Comparison of ENCODE assay signal across 8 mouse cellular contexts in the genomic region with DNA sequence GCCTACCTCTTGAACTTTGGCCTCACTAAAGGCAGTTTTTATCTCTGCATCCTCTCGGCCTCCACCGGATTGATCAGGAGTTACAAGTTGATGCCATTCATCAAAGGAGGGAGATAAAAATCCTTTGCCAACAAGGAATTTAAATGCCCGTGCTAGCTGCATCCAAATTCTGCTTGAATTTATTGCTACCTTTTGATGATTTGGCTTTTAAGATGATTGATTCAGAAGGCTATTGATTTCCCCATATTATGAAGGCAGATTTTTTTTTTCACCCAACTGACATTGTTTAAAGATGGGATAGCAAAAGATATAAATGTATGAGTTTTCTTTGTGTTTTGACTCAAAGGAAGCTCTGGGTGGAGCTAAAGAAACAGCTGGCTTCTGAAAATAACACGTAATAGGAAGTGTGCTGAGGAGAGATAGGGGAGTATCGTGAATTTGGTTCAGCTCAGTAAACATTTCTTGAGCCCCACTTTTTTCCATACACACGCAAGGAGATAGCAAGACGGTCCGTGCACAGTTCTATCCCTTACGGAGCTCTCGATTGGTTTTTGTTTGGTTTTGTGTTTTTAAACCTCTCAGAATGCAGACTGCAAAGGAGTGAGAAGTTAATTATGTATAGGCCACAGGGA. TPM values are rescaled to one million over a fixed set of nuclear protein-coding genes. Genes with fewer than 3 reads are reported as not detected.
DNase-seq lines count a peak whose midpoint lies in the region; ATAC-seq and TF ChIP-seq lines count a peak whose summit lies in the region.

No protein-coding gene starts in this region.

- no peak for DNase-seq in heart, adult 2 months
- DNase-seq in heart, postnatal 36 days = no peak
- peak; percentile 60 for DNase-seq in T-cell, adult 2 months (ENCODE audit: low spot score)
- DNase-seq in left cerebral cortex, adult 18-20 months (ENCODE audit: low spot score in 2 of 2) = no peak
- no peak for DNase-seq in adrenal gland, postnatal 25 days

- 26% methylated on average over 10 of the region's 10 CpGs for WGBS in heart, adult 2 months
- 3% methylated on average over 10 of the region's 10 CpGs for WGBS in liver, embryonic 12.5 days (ENCODE audit: insufficient replicate concordance)
- WGBS in small intestine, adult 2 months = 5% methylated on average over 10 of the region's 10 CpGs

- ATAC-seq in granulocyte monocyte progenitor cell, adult 5-6 weeks (replicated peaks; ENCODE audit: poor library complexity, severe bottlenecking) = peak; percentile 38
- ATAC-seq in liver, embryonic 12.5 days = peak; percentile 82

- H3K27ac ChIP-seq in heart, adult 2 months = peak overlapping the region; percentile 81
- peak overlapping the region; percentile 100 for H3K27ac ChIP-seq in liver, embryonic 12.5 days
- H3K27ac ChIP-seq in small intestine, adult 2 months (ENCODE audit: insufficient read depth, low read depth, low read length) = peak overlapping the region; percentile 96; the same call in 1 of the 2 replicates

- no peaks in the 10 kb centered on the region; the same call in 1 of the 2 replicates for H3K36me3 ChIP-seq in heart, adult 2 months (ENCODE audit: control insufficient read depth, insufficient read depth, low read length)
- H3K36me3 ChIP-seq in liver, embryonic 12.5 days = peaks cover 43% of the 10 kb centered on the region
- H3K36me3 ChIP-seq in small intestine, adult 2 months (ENCODE audit: control insufficient read depth, insufficient read depth, low read length) = peaks cover 5% of the 10 kb centered on the region

- H3K9ac ChIP-seq in heart, adult 2 months (ENCODE audit: low read depth, low read length) = peak overlapping the region; percentile 93
- peak overlapping the region; percentile 99 for H3K9ac ChIP-seq in liver, embryonic 12.5 days

- TF ChIP-seq POLR2A in heart, adult 2 months (IDR thresholded peaks at IDR 0.05; ENCODE audit: insufficient read depth, low read depth, low read length) = 0 out of 2 replicates have a peak, but pooled peaks have one; percentile 25
- TF ChIP-seq POLR2A in small intestine, adult 2 months (IDR thresholded peaks at IDR 0.05; ENCODE audit: low read depth, low read length) = no peak

- peaks cover 2% of the 10 kb centered on the region for H3K4me1 ChIP-seq in heart, adult 2 months (ENCODE audit: control insufficient read depth, insufficient read depth, low read length)
- peaks cover 72% of the 10 kb centered on the region for H3K4me1 ChIP-seq in liver, embryonic 12.5 days
- H3K4me1 ChIP-seq in small intestine, adult 2 months (ENCODE audit: control insufficient read depth, insufficient read depth, insufficient read length, low read length) = peaks cover 26% of the 10 kb centered on the region; the same call in 1 of the 2 replicates

- H3K27me3 ChIP-seq in heart, adult 2 months (ENCODE audit: control insufficient read depth, insufficient read depth, low read length) = no peaks in the 10 kb centered on the region
- 0 out of 2 replicates have a peak, but pooled peaks cover 6% of the 10 kb centered on the region for H3K27me3 ChIP-seq in liver, embryonic 12.5 days (replicated peaks)
- no peaks in the 10 kb centered on the region for H3K27me3 ChIP-seq in small intestine, adult 2 months (ENCODE audit: control insufficient read depth, insufficient read depth, low read length)

- H3K79me2 ChIP-seq in heart, adult 2 months (replicated peaks; ENCODE audit: control insufficient read depth, insufficient read depth, low read length) = peaks cover 2% of the 10 kb centered on the region

- intact Hi-C loops in heart, adult 2 months (cut with DNase I) = loop anchor here (2.0 to 5.0 kb wide), 2 partner anchors 375 to 410 kb away; a partner anchor contains a TSS
- intact Hi-C loops in heart, postnatal 36 days (cut with DNase I) = loop anchor here (5.0 kb wide), 2 partner anchors 370 to 410 kb away; a partner anchor contains a TSS

- TF ChIP-seq EP300 in heart, adult 2 months (IDR thresholded peaks at IDR 0.05; ENCODE audit: insufficient read depth, low read depth, low read length) = no peak

- TF ChIP-seq CTCF in heart, adult 2 months (IDR thresholded peaks at IDR 0.05) = no peak
- TF ChIP-seq CTCF in small intestine, adult 2 months (IDR thresholded peaks at IDR 0.05; ENCODE audit: extremely low read depth, insufficient read length, insufficient replicate concordance, low read depth, low read length) = no peak

- H3K9me3 ChIP-seq in liver, embryonic 12.5 days (replicated peaks) = no peaks in the 10 kb centered on the region

- peak overlapping the region; percentile 91 for H3K4me3 ChIP-seq in heart, adult 2 months
- H3K4me3 ChIP-seq in liver, embryonic 12.5 days = peak overlapping the region; percentile 96
- H3K4me3 ChIP-seq in small intestine, adult 2 months (ENCODE audit: low read depth, low read length) = no peak overlapping the region

- peak overlapping the region; percentile 78 for H3K4me2 ChIP-seq in liver, embryonic 12.5 days

RNA-seq across cellular contexts. Expression of a gene that starts 1.0 kb away (rescaled TPM):
- 10 to 100 TPM; 35.0 to 35.9 TPM for total RNA-seq in heart, adult 2 months (2021)
- polyA plus RNA-seq in heart, adult 2 months (2012; rRNA removed) = 11.7 and 18.5 TPM in 2 replicates
- total RNA-seq in heart, postnatal 36 days (2021) = 10 to 100 TPM; 31.9 to 36.0 TPM
- total RNA-seq in granulocyte monocyte progenitor cell, adult 5-6 weeks (2014; fragmentation: Nextera tagmentation) = 61.7 and 65.1 TPM in 2 replicates
- 68.3 and 87.5 TPM in 2 replicates for total RNA-seq in granulocyte monocyte progenitor cell, adult 5-6 weeks (2017)
- 157 and 159 TPM in 2 replicates for polyA plus RNA-seq in liver, embryonic 12.5 days (2016; fragmentation: Nextera tagmentation; extraction: Ambion mirVana)
- 39.5 and 40.8 TPM in 2 replicates for polyA plus RNA-seq in small intestine, adult 2 months (2012; rRNA removed)
- total RNA-seq in left cerebral cortex, adult 18-20 months (2021) = 100 to 1,000 TPM; 115 to 116 TPM
- total RNA-seq in adrenal gland, postnatal 25 days (2021) = 31.5 and 33.9 TPM in 2 replicates

RNA-seq across cellular contexts. Expression of a gene that starts 46.9 kb away (rescaled TPM):
- not detected for total RNA-seq in heart, adult 2 months (2021)
- 0.12 TPM in 2 replicates for polyA plus RNA-seq in heart, adult 2 months (2012; rRNA removed)
- under 1 TPM in 1 of 2 experiments, not detected in 1; 0.28 TPM for total RNA-seq in heart, postnatal 36 days (2021)
- not detected in 2 replicates for total RNA-seq in granulocyte monocyte progenitor cell, adult 5-6 weeks (2014; fragmentation: Nextera tagmentation)
- not detected in 2 replicates for total RNA-seq in granulocyte monocyte progenitor cell, adult 5-6 weeks (2017)
- 0.06 TPM in 1 of 2 replicates, not detected in the other for polyA plus RNA-seq in liver, embryonic 12.5 days (2016; fragmentation: Nextera tagmentation; extraction: Ambion mirVana)
- polyA plus RNA-seq in small intestine, adult 2 months (2012; rRNA removed) = 0.20 and 68.1 TPM in 2 replicates
- not detected for total RNA-seq in left cerebral cortex, adult 18-20 months (2021)
- total RNA-seq in adrenal gland, postnatal 25 days (2021) = not detected in 2 replicates

RNA-seq across cellular contexts. Expression of a gene that starts 55.3 kb away (rescaled TPM):
- total RNA-seq in heart, adult 2 months (2021) = 100 to 1,000 TPM; 227 to 235 TPM
- polyA plus RNA-seq in heart, adult 2 months (2012; rRNA removed) = 57.8 and 100 TPM in 2 replicates
- total RNA-seq in heart, postnatal 36 days (2021) = 100 to 1,000 TPM; 238 to 242 TPM
- total RNA-seq in granulocyte monocyte progenitor cell, adult 5-6 weeks (2014; fragmentation: Nextera tagmentation) = not detected in 2 replicates
- not detected in 2 replicates for total RNA-seq in granulocyte monocyte progenitor cell, adult 5-6 weeks (2017)
- 2.4 and 2.9 TPM in 2 replicates for polyA plus RNA-seq in liver, embryonic 12.5 days (2016; fragmentation: Nextera tagmentation; extraction: Ambion mirVana)
- 1.6 and 1.9 TPM in 2 replicates for polyA plus RNA-seq in small intestine, adult 2 months (2012; rRNA removed)
- 1 to 10 TPM; 3.0 to 4.7 TPM for total RNA-seq in left cerebral cortex, adult 18-20 months (2021)
- total RNA-seq in adrenal gland, postnatal 25 days (2021) = 19.4 and 19.9 TPM in 2 replicates

Comparison
In these comparisons a context has a peak if more than half of its experiments do, and no peak if none do; other contexts are left out.
1. RNA of a gene that starts 55.3 kb away (total RNA-seq): 238 to 242 TPM in heart, postnatal 36 days and 227 to 235 TPM in heart, adult 2 months; 19.4 to 19.9 TPM in adrenal gland, postnatal 25 days, 3.0 to 4.7 TPM in left cerebral cortex, adult 18-20 months and not detected in granulocyte monocyte progenitor cell, adult 5-6 weeks; every median in the first group is over 10 times any median in the second.
2. Peak in every context shown above with its lines, with median percentiles within 50 percentile points of each other: H3K27ac ChIP-seq.